Mouse (Mus musculus): ENCODE data around the gene Hoxc11. TPM values are rescaled to one million over a fixed set of nuclear protein-coding genes. Genes with fewer than 3 reads are reported as not detected.

The Hoxc11 gene
- not detected for polyA plus RNA-seq (2015; fragmentation: Illumina TruSeq; extraction: RNeasy Lipid Tissue Mini Kit (QIAGEN cat#74804); ENCODE audit: low read depth, low replicate concordance)

DNA sequence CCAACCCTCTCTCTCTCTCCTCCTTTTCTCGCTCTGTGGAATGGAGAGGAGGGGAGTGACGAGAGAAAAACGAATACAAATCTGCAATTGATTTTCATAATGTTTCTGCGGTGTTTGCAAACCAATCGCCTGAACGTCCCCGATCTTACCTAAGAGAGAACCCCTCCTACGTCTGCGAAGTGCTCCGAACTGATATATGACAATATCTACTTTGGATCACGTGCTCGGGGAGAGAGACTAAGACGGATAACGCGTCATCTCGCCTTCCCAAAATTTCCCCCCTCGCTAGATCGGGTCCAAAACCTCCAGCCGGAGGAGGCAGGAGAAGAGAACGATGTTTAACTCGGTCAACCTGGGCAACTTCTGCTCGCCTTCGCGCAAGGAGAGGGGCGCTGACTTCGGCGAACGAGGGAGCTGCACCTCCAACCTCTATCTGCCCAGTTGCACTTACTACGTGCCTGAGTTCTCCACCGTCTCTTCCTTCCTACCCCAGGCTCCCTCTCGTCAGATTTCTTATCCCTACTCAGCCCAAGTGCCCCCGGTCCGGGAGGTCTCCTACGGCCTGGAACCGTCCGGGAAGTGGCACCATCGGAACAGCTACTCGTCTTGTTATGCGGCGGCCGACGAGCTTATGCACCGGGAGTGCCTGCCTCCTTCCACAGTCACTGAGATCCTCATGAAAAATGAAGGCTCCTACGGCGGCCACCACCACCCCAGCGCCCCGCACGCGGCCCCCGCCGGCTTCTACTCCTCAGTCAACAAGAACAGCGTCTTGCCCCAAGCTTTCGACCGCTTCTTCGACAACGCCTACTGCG lies at the start of gene Hoxc11:
Gene Hoxc11, plus strand, starts transcription at position 236 of the 815 bp plus-strand sequence.

DNA sequence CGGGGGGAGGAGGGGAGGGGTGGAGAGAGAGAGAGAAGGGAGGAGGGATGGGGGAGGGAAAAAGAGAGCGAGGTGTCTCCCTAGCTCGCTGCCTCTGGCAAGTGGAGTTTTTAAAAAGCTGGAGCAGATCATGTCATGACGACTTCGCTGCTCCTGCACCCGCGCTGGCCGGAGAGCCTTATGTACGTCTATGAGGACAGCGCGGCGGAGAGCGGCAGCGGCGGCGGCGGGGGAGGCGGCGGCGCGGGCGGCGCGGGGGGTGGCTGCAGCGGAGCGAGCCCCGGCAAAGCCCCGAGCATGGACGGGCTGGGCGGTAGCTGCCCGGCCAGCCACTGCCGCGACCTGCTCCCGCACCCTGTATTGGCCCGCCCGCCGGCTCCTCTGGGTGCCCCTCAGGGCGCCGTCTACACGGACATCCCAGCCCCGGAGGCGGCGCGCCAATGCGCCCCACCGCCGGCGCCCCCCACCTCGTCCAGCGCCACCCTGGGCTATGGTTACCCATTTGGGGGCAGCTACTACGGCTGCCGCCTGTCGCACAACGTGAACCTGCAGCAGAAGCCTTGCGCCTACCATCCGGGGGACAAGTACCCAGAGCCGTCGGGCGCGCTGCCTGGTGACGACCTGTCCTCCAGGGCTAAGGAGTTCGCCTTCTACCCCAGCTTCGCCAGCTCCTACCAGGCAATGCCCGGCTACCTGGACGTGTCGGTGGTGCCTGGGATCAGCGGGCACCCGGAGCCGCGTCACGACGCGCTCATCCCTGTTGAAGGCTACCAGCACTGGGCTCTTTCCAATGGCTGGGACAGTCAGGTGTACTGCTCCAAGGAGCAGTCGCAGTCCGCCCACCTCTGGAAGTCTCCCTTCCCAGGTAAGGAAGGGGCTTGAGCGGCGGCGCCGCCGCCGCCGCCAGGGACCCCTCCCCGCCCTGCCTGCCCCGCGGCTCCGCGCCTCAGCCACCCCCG lies 32.9 kb upstream of the Hoxc11 start, which contains the start of gene Hoxc13:
Gene Hoxc13, plus strand, starts transcription at position 51 of the 959 bp plus-strand sequence.

DNA sequence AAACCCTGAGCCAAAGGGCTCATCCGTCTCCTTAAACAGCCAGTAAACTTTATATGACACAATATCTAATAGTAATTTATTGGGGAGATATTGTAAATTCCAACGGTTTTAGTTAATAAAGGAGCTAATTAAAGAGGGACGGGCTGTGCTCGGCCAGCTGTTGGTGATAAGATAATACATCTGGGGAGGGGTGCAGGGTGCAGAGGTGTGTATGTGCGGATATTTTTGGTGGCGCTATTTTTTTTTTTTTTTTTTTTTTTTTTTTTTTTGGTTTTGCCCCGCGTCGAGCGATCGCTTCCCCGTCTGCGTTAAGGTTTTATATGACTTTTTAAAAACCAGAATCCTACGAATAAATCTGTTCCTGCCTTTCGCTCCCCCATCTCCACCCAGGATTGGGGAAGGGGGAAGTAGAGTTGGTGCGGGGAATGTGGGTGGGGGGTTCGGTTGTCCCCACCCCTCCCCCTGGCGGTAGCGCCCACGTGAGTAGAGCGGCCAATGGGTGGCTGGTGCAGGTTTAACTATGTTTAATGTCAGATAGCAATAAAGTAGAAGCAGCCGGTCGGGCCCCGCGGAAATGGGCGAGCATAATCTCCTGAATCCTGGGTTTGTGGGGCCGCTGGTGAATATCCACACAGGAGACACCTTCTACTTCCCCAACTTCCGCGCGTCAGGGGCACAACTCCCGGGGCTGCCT lies 17.8 kb upstream of the Hoxc11 start, which contains the start of gene Hoxc12:
Gene Hoxc12, plus strand, starts transcription at position 479 of the 694 bp plus-strand sequence.

GRCm38 (mm10) chr15:102966776-102967311 lies 12.6 kb downstream of the Hoxc11 start, which contains the start of gene Hoxc10:
Hoxc10 (plus strand) TSS chr15:102966796.

GRCm38 (mm10) chr15:102967312-102967510 lies 13.0 kb downstream of the Hoxc11 start, which contains the start of gene Hoxc5:
Hoxc5 (plus strand) TSS chr15:102967443.

GRCm38 (mm10) chr15:102976171-102976570 lies 21.9 kb downstream of the Hoxc11 start, which contains the start of gene Hoxc9:
Hoxc9 (plus strand) TSS chr15:102976439.

GRCm38 (mm10) chr15:102990461-102991397 lies 36.5 kb downstream of the Hoxc11 start, which contains the start of gene Hoxc8:
Hoxc8 (plus strand) TSS chr15:102990607.

GRCm38 (mm10) chr15:102997939-102998355 lies 43.7 kb downstream of the Hoxc11 start, which contains the start of gene Hoxc6:
Hoxc6 (plus strand) TSS chr15:102998257.

Other genes starting within 250 kb of the Hoxc11 start
- 55.8 TPM for gene Calcoco1, start 232.2 kb upstream of the Hoxc11 start, polyA plus RNA-seq (2015; fragmentation: Illumina TruSeq; extraction: RNeasy Lipid Tissue Mini Kit (QIAGEN cat#74804); ENCODE audit: low read depth, low replicate concordance)
- gene Hoxc13, start 33.3 kb upstream of the Hoxc11 start, polyA plus RNA-seq (2015; fragmentation: Illumina TruSeq; extraction: RNeasy Lipid Tissue Mini Kit (QIAGEN cat#74804); ENCODE audit: low read depth, low replicate concordance): not detected
- not detected for gene Hoxc12, start 17.7 kb upstream of the Hoxc11 start, polyA plus RNA-seq (2015; fragmentation: Illumina TruSeq; extraction: RNeasy Lipid Tissue Mini Kit (QIAGEN cat#74804); ENCODE audit: low read depth, low replicate concordance)
- gene Hoxc10, start 12.4 kb downstream of the Hoxc11 start, polyA plus RNA-seq (2015; fragmentation: Illumina TruSeq; extraction: RNeasy Lipid Tissue Mini Kit (QIAGEN cat#74804); ENCODE audit: low read depth, low replicate concordance): not detected
- gene Hoxc5, start 13.0 kb downstream of the Hoxc11 start, polyA plus RNA-seq (2015; fragmentation: Illumina TruSeq; extraction: RNeasy Lipid Tissue Mini Kit (QIAGEN cat#74804); ENCODE audit: low read depth, low replicate concordance): not detected
- gene Hoxc9, start 22.0 kb downstream of the Hoxc11 start, polyA plus RNA-seq (2015; fragmentation: Illumina TruSeq; extraction: RNeasy Lipid Tissue Mini Kit (QIAGEN cat#74804); ENCODE audit: low read depth, low replicate concordance): not detected
- gene Hoxc8, start 36.2 kb downstream of the Hoxc11 start, polyA plus RNA-seq (2015; fragmentation: Illumina TruSeq; extraction: RNeasy Lipid Tissue Mini Kit (QIAGEN cat#74804); ENCODE audit: low read depth, low replicate concordance): not detected
- gene Hoxc6, start 43.8 kb downstream of the Hoxc11 start, polyA plus RNA-seq (2015; fragmentation: Illumina TruSeq; extraction: RNeasy Lipid Tissue Mini Kit (QIAGEN cat#74804); ENCODE audit: low read depth, low replicate concordance): not detected
- not detected for gene Hoxc4, start 64.5 kb downstream of the Hoxc11 start, polyA plus RNA-seq (2015; fragmentation: Illumina TruSeq; extraction: RNeasy Lipid Tissue Mini Kit (QIAGEN cat#74804); ENCODE audit: low read depth, low replicate concordance)
- gene Smug1, start 212.7 kb downstream of the Hoxc11 start, polyA plus RNA-seq (2015; fragmentation: Illumina TruSeq; extraction: RNeasy Lipid Tissue Mini Kit (QIAGEN cat#74804); ENCODE audit: low read depth, low replicate concordance): 17.3 TPM